Mouse (Mus musculus) embryonic fibroblast, embryonic 13.5 days (primary cell): ENCODE results near the gene Bloc1s3.

Source experiments
- CTCF ChIP-seq: IDR thresholded peaks from 2 replicates; pipeline ENCODE4 v1.5.1; 2011; ENCODE audit warnings: mild to moderate bottlenecking, control low read depth, low read length, moderate library complexity, borderline replicate concordance; ENCODE audit not compliant: insufficient read depth
- POLR2A ChIP-seq: IDR thresholded peaks from 2 replicates; pipeline ENCODE4 v1.6.1; 2011; ENCODE audit warnings: low read depth, mild to moderate bottlenecking, control low read depth, low read length, moderate library complexity

- no peak for TF ChIP-seq POLR2A
- no peak for TF ChIP-seq CTCF
These were observed 41.2 kb upstream of the Bloc1s3 start for GRCm38 (mm10) chr7:19549394-19549793.
